Mouse (Mus musculus) lung, embryonic 14.5 days (tissue): ENCODE data around the gene Kdm4c. TPM values are rescaled to one million over a fixed set of nuclear protein-coding genes. Genes with fewer than 3 reads are reported as not detected.

Experiments
- ATAC-seq: fragments of 200-750 bp; cut with Nextera tagmentation; 2 replicates; pipeline ENCODE4 v1.8.0; 2017; ENCODE audit warnings: mild to moderate bottlenecking, moderate TSS enrichment, moderate library complexity; ENCODE audit not compliant: insufficient read depth
- DNase-seq: peaks from one replicate; pipeline ENCODE4 v3.0.0-alpha.2; 2015
- H3K27ac ChIP-seq: fragments of 300-500 bp; sonication (generic); 2 replicates; pipeline ENCODE4 v1.5.1; 2014; ENCODE audit warnings: low read depth, mild to moderate bottlenecking, moderate library complexity
- H3K27me3 ChIP-seq: fragments of 300-500 bp; sonication (generic); 2 replicates; pipeline ENCODE4 v1.6.1; 2014; ENCODE audit warnings: low read length, control low read depth; ENCODE audit not compliant: insufficient read depth
- H3K36me3 ChIP-seq: fragments of 300-500 bp; sonication (generic); 2 replicates; pipeline ENCODE4 v1.6.1; 2014; ENCODE audit warnings: control low read depth; ENCODE audit not compliant: insufficient read depth
- H3K4me1 ChIP-seq: fragments of 300-500 bp; sonication (generic); 2 replicates; pipeline ENCODE4 v1.6.1; 2014; ENCODE audit warnings: antibody characterized with exemption, control low read depth; ENCODE audit not compliant: insufficient read depth
- H3K4me2 ChIP-seq: fragments of 300-500 bp; sonication (generic); 2 replicates; pipeline ENCODE4 v1.6.1; 2014; ENCODE audit warnings: mild to moderate bottlenecking
- H3K4me3 ChIP-seq: fragments of 300-500 bp; sonication (generic); 2 replicates; pipeline ENCODE4 v1.5.1; 2014; ENCODE audit warnings: low read depth, low read length
- H3K9ac ChIP-seq: fragments of 300-500 bp; sonication (generic); 2 replicates; pipeline ENCODE4 v1.6.1; 2014
- H3K9me3 ChIP-seq: fragments of 300-500 bp; sonication (generic); 2 replicates; pipeline ENCODE4 v1.6.1; 2016; ENCODE audit warnings: low read depth, low read length, control low read depth
- CTCF ChIP-seq: IDR thresholded peaks from 2 replicates; pipeline ENCODE4 v1.5.1; 2016; ENCODE audit warnings: antibody characterized with exemption, low read depth
- WGBS: fragments of 180-500 bp; shearing (Covaris S2); extraction: QIAGEN DNeasy Blood & Tissue Kit; methylation state at CpG from one replicate; pipeline ENCODE4 v1.1.7; 2014; 5-methylcytosine and 5-hydroxymethylcytosine counted together
- polyA plus RNA-seq: library from polyadenylated mRNA; unstranded; fragments of >200 nt; fragmentation: Nextera tagmentation; extraction: Ambion mirVana; gene quantifications from 2 replicates; pipeline ENCODE4 v1.2.1, GENCODE M21; 2014

Gene Kdm4c
- polyA plus RNA-seq, 1 experiment from 2014 or later, result 13.2 TPM

- no peaks in the 10 kb centered on the region for H3K36me3 ChIP-seq
- ATAC-seq, result peak; percentile 98
- WGBS, result under 1% methylated on average over 68 of the region's 68 CpGs
- peak overlapping the region; percentile 83 for H3K4me3 ChIP-seq
- H3K9me3 ChIP-seq, result no peaks in the 10 kb centered on the region
- peak overlapping the region; percentile 83 for H3K9ac ChIP-seq
- H3K27me3 ChIP-seq, result no peaks in the 10 kb centered on the region
- peak overlapping the region; percentile 69 for H3K4me2 ChIP-seq
- peak overlapping the region; percentile 89 for H3K27ac ChIP-seq
- H3K4me1 ChIP-seq, result no peaks in the 10 kb centered on the region
- TF ChIP-seq CTCF, result no peak
- DNase-seq, result peak; percentile 97
Measured at GRCm38 (mm10) chr4:74251348-74252244, 9.3 kb downstream of the Kdm4c start.

- Histone ChIP-seq H3K9ac (peak overlapping the region; percentile 83), H3K4me2 (peak overlapping the region; percentile 69), H3K4me1 (no peaks in the 10 kb centered on the region), H3K9me3 (no peaks in the 10 kb centered on the region), H3K27ac (peak overlapping the region; percentile 89), H3K27me3 (no peaks in the 10 kb centered on the region), H3K36me3 (no peaks in the 10 kb centered on the region), H3K4me3 (peak overlapping the region; percentile 83)
- ATAC-seq, result peak; percentile 36
- no peak for TF ChIP-seq CTCF
- WGBS, result 1% methylated on average over 46 of the region's 46 CpGs
- peak; percentile 61 for DNase-seq
Measured at GRCm38 (mm10) chr4:74252245-74253105, 10.2 kb downstream of the Kdm4c start.

GRCm38 (mm10) chr4:74257882-74258281 is 15.6 kb downstream of the Kdm4c start:
- no peaks in the 10 kb centered on the region for H3K4me1 ChIP-seq
- ATAC-seq (no peak), DNase-seq (peak; percentile 2)

GRCm38 (mm10) chr4:74258538-74258937 is 16.2 kb downstream of the Kdm4c start:
- no peak for TF ChIP-seq CTCF
- Histone ChIP-seq H3K27ac (no peak overlapping the region), H3K4me1 (no peaks in the 10 kb centered on the region), H3K4me2 (no peak overlapping the region), H3K27me3 (no peaks in the 10 kb centered on the region), H3K36me3 (no peaks in the 10 kb centered on the region), H3K9ac (no peak overlapping the region), H3K4me3 (no peak overlapping the region), H3K9me3 (no peaks in the 10 kb centered on the region)
- DNase-seq (no peak), ATAC-seq (no peak)
- 70% methylated on average over 1 of the region's 1 CpGs for WGBS

More at GRCm38 (mm10) chr4:74257882-74258281, 15.6 kb downstream of the Kdm4c start:
- Histone ChIP-seq H3K36me3 (no peaks in the 10 kb centered on the region), H3K9me3 (no peaks in the 10 kb centered on the region), H3K27ac (no peak overlapping the region), H3K9ac (no peak overlapping the region), H3K4me2 (no peak overlapping the region), H3K4me3 (no peak overlapping the region), H3K27me3 (no peaks in the 10 kb centered on the region)
- TF ChIP-seq CTCF, result no peak
- WGBS, result 22% methylated on average over 5 of the region's 5 CpGs

- H3K9ac ChIP-seq, result no peak overlapping the region
- H3K4me2 ChIP-seq, result no peak overlapping the region
- no peak overlapping the region for H3K27ac ChIP-seq
- no peak for TF ChIP-seq CTCF
- H3K36me3 ChIP-seq, result no peaks in the 10 kb centered on the region
- ATAC-seq (no peak), DNase-seq (no peak)
- no peaks in the 10 kb centered on the region for H3K9me3 ChIP-seq
- H3K4me3 ChIP-seq, result no peak overlapping the region
- H3K4me1 ChIP-seq, result no peaks in the 10 kb centered on the region
- H3K27me3 ChIP-seq, result no peaks in the 10 kb centered on the region
- 45% methylated on average over 3 of the region's 3 CpGs for WGBS
Measured at GRCm38 (mm10) chr4:74259331-74259730, 17.0 kb downstream of the Kdm4c start.

GRCm38 (mm10) chr4:74261879-74262278 is 19.6 kb downstream of the Kdm4c start:
- Histone ChIP-seq H3K4me2 (no peak overlapping the region), H3K9ac (no peak overlapping the region), H3K27ac (no peak overlapping the region), H3K4me3 (no peak overlapping the region), H3K27me3 (no peaks in the 10 kb centered on the region), H3K36me3 (no peaks in the 10 kb centered on the region), H3K9me3 (no peaks in the 10 kb centered on the region), H3K4me1 (no peaks in the 10 kb centered on the region)
- no peak for TF ChIP-seq CTCF
- ATAC-seq (no peak), DNase-seq (no peak)
